Mouse (Mus musculus) kidney, adult 2 months (tissue): Measurements from ENCODE around the gene Nwd1. TPM values are rescaled to one million over a fixed set of nuclear protein-coding genes. Genes with fewer than 3 reads are reported as not detected.

ENCODE experiments used
- DNase-seq: peaks from one replicate; pipeline ENCODE4 v3.0.0; 2021
- H3K27ac ChIP-seq: fragments of 200-500 bp; 2 replicates; pipeline ENCODE4 v1.5.1; 2012; ENCODE audit warnings: low read depth, low read length, control low read depth, inconsistent platforms; ENCODE audit not compliant: insufficient read depth
- H3K27me3 ChIP-seq: fragments of 200-500 bp; replicated peaks from 2 replicates; pipeline ENCODE4 v1.6.1; 2012; ENCODE audit warnings: mild to moderate bottlenecking, moderate library complexity, low read length, inconsistent platforms; ENCODE audit not compliant: control insufficient read depth, insufficient read depth
- H3K36me3 ChIP-seq: fragments of 200-500 bp; 2 replicates; pipeline ENCODE4 v1.6.1; 2012; ENCODE audit warnings: mild to moderate bottlenecking, moderate library complexity, low read length, inconsistent platforms; ENCODE audit not compliant: control insufficient read depth, insufficient read depth
- H3K4me1 ChIP-seq: fragments of 200-500 bp; 2 replicates; pipeline ENCODE4 v1.6.1; 2011; ENCODE audit warnings: low read length; ENCODE audit not compliant: control insufficient read depth, insufficient read depth
- H3K4me3 ChIP-seq: fragments of 200-500 bp; 2 replicates; pipeline ENCODE4 v1.5.1; 2011; ENCODE audit warnings: mild to moderate bottlenecking, low read depth, low read length, control low read depth; ENCODE audit not compliant: insufficient read depth
- CTCF ChIP-seq: fragments of 200-500 bp; conservative IDR thresholded peaks from 2 replicates; pipeline ENCODE4 v1.5.1; 2011; ENCODE audit warnings: low read depth, mild to moderate bottlenecking, control low read depth, low read length, moderate library complexity, mixed read lengths; ENCODE audit not compliant: insufficient read depth, insufficient read length
- POLR2A ChIP-seq: fragments of 200-500 bp; IDR thresholded peaks from one replicate; pipeline ENCODE4 v1.6.1; 2011; ENCODE audit warnings: low read depth, low read length, control low read depth
- WGBS: fragments of 180-500 bp; shearing (Covaris S2); methylation state at CpG from one replicate; pipeline ENCODE4 v1.1.7; 2018; 5-methylcytosine and 5-hydroxymethylcytosine counted together
- polyA plus RNA-seq: library from polyadenylated mRNA; depleted of rRNA; stranded (reverse); fragments of >200 nt; gene quantifications from 2 replicates; pipeline ENCODE4 v1.2.3, GENCODE M21; 2012

Gene Nwd1
- polyA plus RNA-seq, 1 experiment, result 0.08 TPM

- WGBS, result 29% methylated on average over 1 of the region's 1 CpGs
- DNase-seq, result no peak
- no peak overlapping the region for H3K27ac ChIP-seq
- no peaks in the 10 kb centered on the region; the same call in 1 of the 2 replicates for H3K4me1 ChIP-seq
- H3K4me3 ChIP-seq, result no peak overlapping the region
- no peaks in the 10 kb centered on the region for H3K36me3 ChIP-seq
- H3K27me3 ChIP-seq, result no peaks in the 10 kb centered on the region
- no peak for TF ChIP-seq POLR2A
- TF ChIP-seq CTCF, result no peak
These were observed 74.0 kb downstream of the Nwd1 start for GRCm38 (mm10) chr8:72720541-72720940.

- peak within 1 kb of the TSS; percentile 53; the same call in 1 of the 2 replicates for H3K27ac ChIP-seq
- peak within 1 kb of the TSS; percentile 99 for H3K4me3 ChIP-seq
- H3K36me3 ChIP-seq, result no peaks in the 10 kb centered on the region
- TF ChIP-seq CTCF (no peak), POLR2A (no peak)
- H3K4me1 ChIP-seq, result no peaks in the 10 kb centered on the region; the same call in 1 of the 2 replicates
- no peaks in the 10 kb centered on the region for H3K27me3 ChIP-seq
- DNase-seq, result peak; percentile 97
- 14% methylated on average over 55 of the region's 56 CpGs for WGBS
These were observed 76.5 kb downstream of the Nwd1 start, which contains the start of gene Sin3b for GRCm38 (mm10) chr8:72722769-72723650. Sin3b (plus strand) TSS chr8:72723285.

- Histone ChIP-seq H3K4me3 (peak overlapping the region; percentile 99), H3K4me1 (no peaks in the 10 kb centered on the region; the same call in 1 of the 2 replicates), H3K27me3 (no peaks in the 10 kb centered on the region), H3K27ac (no peak overlapping the region), H3K36me3 (no peaks in the 10 kb centered on the region)
- peak; percentile 18 for DNase-seq
- under 1% methylated on average over 30 of the region's 30 CpGs for whole genome bisulfite sequencing
- TF ChIP-seq POLR2A, result no peak
- no peak for TF ChIP-seq CTCF
These were observed 77.1 kb downstream of the Nwd1 start for GRCm38 (mm10) chr8:72723651-72724001.

GRCm38 (mm10) chr8:72728636-72729035, 82.1 kb downstream of the Nwd1 start:
- Histone ChIP-seq H3K27me3 (no peaks in the 10 kb centered on the region), H3K4me1 (no peaks in the 10 kb centered on the region; the same call in 1 of the 2 replicates), H3K4me3 (no peak overlapping the region), H3K36me3 (peaks cover 3% of the 10 kb centered on the region), H3K27ac (no peak overlapping the region)
- 93% methylated on average over 1 of the region's 1 CpGs for WGBS
- TF ChIP-seq POLR2A (no peak), CTCF (no peak)
- DNase-seq, result no peak

GRCm38 (mm10) chr8:72735001-72735400, 88.5 kb downstream of the Nwd1 start:
- Histone ChIP-seq H3K36me3 (peaks cover 3% of the 10 kb centered on the region), H3K27ac (no peak overlapping the region)
- WGBS, result 63% methylated on average over 5 of the region's 5 CpGs

GRCm38 (mm10) chr8:72736868-72737267, 90.4 kb downstream of the Nwd1 start:
- Histone ChIP-seq H3K27me3 (no peaks in the 10 kb centered on the region), H3K4me3 (no peak overlapping the region), H3K36me3 (peaks cover 3% of the 10 kb centered on the region), H3K4me1 (no peaks in the 10 kb centered on the region), H3K27ac (no peak overlapping the region)
- TF ChIP-seq CTCF (no peak), POLR2A (no peak)
- DNase-seq, result no peak

More at GRCm38 (mm10) chr8:72735001-72735400, 88.5 kb downstream of the Nwd1 start:
- Histone ChIP-seq H3K27me3 (no peaks in the 10 kb centered on the region), H3K4me1 (no peaks in the 10 kb centered on the region), H3K4me3 (no peak overlapping the region)
- no peak for DNase-seq
- TF ChIP-seq CTCF, result 0 out of 2 replicates have a peak, but pooled peaks have one; percentile 6
- TF ChIP-seq POLR2A, result no peak

- Histone ChIP-seq H3K4me3 (no peak overlapping the region), H3K36me3 (peaks cover 1% of the 10 kb centered on the region), H3K4me1 (no peaks in the 10 kb centered on the region), H3K27me3 (no peaks in the 10 kb centered on the region), H3K27ac (no peak overlapping the region)
- DNase-seq, result peak; percentile 59
- no peak for TF ChIP-seq POLR2A
- peak; percentile 85 for TF ChIP-seq CTCF
- WGBS, result 31% methylated on average over 5 of the region's 5 CpGs
These were observed 99.5 kb downstream of the Nwd1 start for GRCm38 (mm10) chr8:72746061-72746460.

GRCm38 (mm10) chr8:72749846-72750245, 103.3 kb downstream of the Nwd1 start:
- 92% methylated on average over 26 of the region's 26 CpGs for WGBS
- peaks cover 1% of the 10 kb centered on the region; the same call in 1 of the 2 replicates for H3K36me3 ChIP-seq
- H3K4me3 ChIP-seq, result no peak overlapping the region
- no peaks in the 10 kb centered on the region for H3K27me3 ChIP-seq
- no peak overlapping the region for H3K27ac ChIP-seq
- H3K4me1 ChIP-seq, result no peaks in the 10 kb centered on the region
- no peak for DNase-seq
- TF ChIP-seq CTCF, result no peak
- TF ChIP-seq POLR2A, result no peak
